Mouse (Mus musculus): Measurements from ENCODE around the gene Kars.

DNA sequence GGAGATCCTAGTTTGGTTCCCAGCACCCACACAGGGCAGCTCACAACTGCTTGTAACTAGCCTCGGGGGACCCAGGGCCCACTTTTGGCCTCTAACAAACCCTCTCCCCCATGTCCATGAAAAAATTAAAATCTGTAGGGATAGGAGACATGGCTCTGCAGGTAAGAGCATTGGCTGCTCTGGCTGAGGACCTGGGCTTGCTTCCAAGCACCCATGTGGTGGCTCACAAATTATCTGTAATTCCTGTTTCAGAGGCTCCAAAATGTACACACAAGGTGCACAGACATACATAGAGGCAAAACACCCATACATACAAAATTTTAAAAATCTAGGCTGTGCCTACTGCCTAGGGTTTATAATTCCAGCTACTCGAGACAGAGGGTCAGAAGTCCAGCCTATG is 53.9 kb downstream of the Kars start:
- no peak for TF ChIP-seq CTCF (conservative IDR thresholded peaks at IDR 0.05; ENCODE audit: low read length)
- TF ChIP-seq POU5F1 (IDR thresholded peaks at IDR 0.05; ENCODE audit: borderline replicate concordance, low read length) = no peak

All from E14TG2a.4 (cell line).